Mouse (Mus musculus) embryonic fibroblast, embryonic 13.5 days (primary cell): ENCODE measurements around the gene Tbxas1.

Experiments used
- CTCF ChIP-seq: IDR thresholded peaks from 2 replicates; pipeline ENCODE4 v1.5.1; 2011; ENCODE audit warnings: mild to moderate bottlenecking, control low read depth, low read length, moderate library complexity, borderline replicate concordance; ENCODE audit not compliant: insufficient read depth
- POLR2A ChIP-seq: IDR thresholded peaks from 2 replicates; pipeline ENCODE4 v1.6.1; 2011; ENCODE audit warnings: low read depth, mild to moderate bottlenecking, control low read depth, low read length, moderate library complexity

- TF ChIP-seq CTCF (no peak), POLR2A (no peak)
These were observed 85.7 kb downstream of the Tbxas1 start for GRCm38 (mm10) chr6:38960791-38961426.
